Mouse (Mus musculus) heart, postnatal 0 days (tissue): ENCODE measurements around the gene Kcnj15.

Experiments used
- CTCF ChIP-seq: IDR thresholded peaks from 2 replicates; pipeline ENCODE4 v1.5.1; 2016; ENCODE audit warnings: antibody characterized with exemption, control low read depth, low read depth
- EP300 ChIP-seq: IDR thresholded peaks from 2 replicates; pipeline ENCODE4 v1.6.1; 2016; ENCODE audit warnings: antibody characterized with exemption, low read depth

DNA sequence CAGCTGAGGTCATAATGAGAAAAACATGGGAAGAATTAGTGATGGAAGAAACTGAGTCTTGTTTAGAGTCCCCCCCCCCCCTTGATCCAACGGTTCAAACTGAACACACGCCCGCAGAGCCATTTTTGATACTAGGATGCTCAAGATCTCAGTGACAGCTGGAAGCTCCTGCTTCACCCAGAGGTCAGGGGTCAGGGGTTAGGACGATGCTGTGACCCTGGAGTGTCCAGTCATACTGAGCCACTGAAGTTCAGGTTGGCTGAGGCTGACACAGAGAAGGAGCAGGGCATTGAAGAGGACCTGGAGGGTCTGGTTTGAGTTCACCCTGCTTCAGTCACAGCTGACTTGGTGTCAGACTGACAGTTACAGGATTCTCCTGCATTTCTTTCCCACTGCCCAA lies 4.4 kb downstream of the Kcnj15 start:
- no peak for TF ChIP-seq CTCF
- no peak for TF ChIP-seq EP300
